Mouse (Mus musculus) cerebellum, postnatal 10 days (tissue): ENCODE data around the gene Gm12355.

Experiments used
- DNase-seq, 2 experiments: peaks; one replicate each; pipeline ENCODE4 v3.0.0; 2021; ENCODE audit warnings: mixed read lengths in 2 of 2

The Gm12355 gene

GRCm38 (mm10) chr11:98581286-98582029 is 44.0 kb downstream of the Gm12355 start:
- no peak for DNase-seq

GRCm38 (mm10) chr11:98580301-98581121 is 45.0 kb downstream of the Gm12355 start:
- no peak for DNase-seq

- DNase-seq: peak in 1 of 2 experiments; percentile 36
Observed at GRCm38 (mm10) chr11:98577776-98578175, 47.7 kb downstream of the Gm12355 start.
